Mouse (Mus musculus) heart, embryonic 10.5 days (tissue): ENCODE results near the gene Vrk2. TPM values are rescaled to one million over a fixed set of nuclear protein-coding genes. Genes with fewer than 3 reads are reported as not detected.
A peak's percentile ranks its signal among the peaks of the same experiment; 100 is the strongest.

Experiments
- DNase-seq: peaks from one replicate; pipeline ENCODE4 v3.0.0-alpha.2; 2017; ENCODE audit warnings: low spot score
- H3K27ac ChIP-seq: fragments of 300-500 bp; sonication (generic); 2 replicates; pipeline ENCODE4 v1.5.1; 2016; ENCODE audit warnings: mild to moderate bottlenecking
- H3K27me3 ChIP-seq: fragments of 300-500 bp; sonication (generic); 2 replicates; pipeline ENCODE4 v1.6.1; 2016; ENCODE audit warnings: mild to moderate bottlenecking; ENCODE audit not compliant: poor library complexity, insufficient read depth, severe bottlenecking
- H3K36me3 ChIP-seq: fragments of 300-500 bp; sonication (generic); 2 replicates; pipeline ENCODE4 v1.6.1; 2016; ENCODE audit warnings: mild to moderate bottlenecking, moderate library complexity
- H3K4me1 ChIP-seq: fragments of 300-500 bp; sonication (generic); 2 replicates; pipeline ENCODE4 v1.6.1; 2016; ENCODE audit warnings: mild to moderate bottlenecking
- H3K4me3 ChIP-seq: fragments of 300-500 bp; sonication (generic); 2 replicates; pipeline ENCODE4 v1.5.1; 2016; ENCODE audit warnings: mild to moderate bottlenecking, moderate library complexity
- H3K9me3 ChIP-seq: fragments of 300-500 bp; sonication (generic); 2 replicates; pipeline ENCODE4 v1.6.1; 2016; ENCODE audit warnings: mild to moderate bottlenecking, moderate library complexity
- WGBS: fragments of 180-500 bp; shearing (Covaris S2); methylation state at CpG from one replicate; pipeline ENCODE4 v1.1.7; 2016; 5-methylcytosine and 5-hydroxymethylcytosine counted together
- polyA plus RNA-seq: library from polyadenylated mRNA; unstranded; fragments of >200 nt; fragmentation: Nextera tagmentation; extraction: Ambion mirVana; gene quantifications from 2 replicates; pipeline ENCODE4 v1.2.1, GENCODE M21; 2016

Gene Vrk2
- polyA plus RNA-seq, 1 experiment from 2014 or later, result 18.8 TPM

DNA sequence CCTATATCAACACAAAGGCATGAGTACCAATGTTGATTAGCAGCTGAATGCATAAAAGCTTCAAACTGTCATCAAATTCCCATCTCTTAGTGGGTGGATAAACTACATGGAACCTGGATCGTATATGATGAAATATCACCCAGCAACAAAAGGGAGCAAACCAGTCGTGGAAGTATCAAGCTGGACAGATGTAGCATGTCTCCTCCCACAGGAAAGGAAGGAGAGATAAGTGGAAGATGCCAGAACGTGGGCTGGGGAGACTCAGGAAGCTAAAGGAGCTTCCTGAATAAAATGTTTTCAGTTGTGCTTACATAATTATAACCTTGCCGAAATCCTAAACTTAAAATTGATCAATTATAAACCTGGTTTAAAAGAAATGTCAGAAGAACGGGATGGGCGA, 3.3 kb upstream of the Vrk2 start:
- H3K4me1 ChIP-seq, result peaks cover 6% of the 10 kb centered on the region
- H3K9me3 ChIP-seq, result no peaks in the 10 kb centered on the region
- WGBS, result 62% methylated on average over 6 of the region's 6 CpGs
- no peaks in the 10 kb centered on the region for H3K36me3 ChIP-seq
- DNase-seq, result no peak
- no peak overlapping the region for H3K4me3 ChIP-seq
- no peaks in the 10 kb centered on the region for H3K27me3 ChIP-seq
- H3K27ac ChIP-seq, result no peak overlapping the region

DNA sequence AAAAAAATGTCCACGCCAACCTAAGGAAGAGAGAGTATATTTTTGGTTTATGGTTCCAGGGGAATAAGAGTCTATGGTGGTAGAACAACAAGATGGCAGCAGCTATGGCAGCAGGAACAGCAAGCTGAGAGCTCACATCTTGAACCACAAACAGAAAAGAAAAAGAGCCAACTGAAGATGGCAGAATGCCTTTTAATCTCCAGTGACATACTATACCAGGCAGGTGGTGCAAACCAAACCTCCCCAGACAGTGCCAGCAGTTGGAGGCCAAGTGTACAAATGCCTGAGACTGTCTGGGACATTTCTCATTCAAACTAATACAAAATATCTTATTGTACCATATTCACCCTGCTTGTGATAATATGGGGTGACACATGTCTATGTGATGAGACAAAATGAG, 2.4 kb upstream of the Vrk2 start:
- Histone ChIP-seq H3K27ac (no peak overlapping the region), H3K36me3 (no peaks in the 10 kb centered on the region), H3K27me3 (no peaks in the 10 kb centered on the region), H3K4me1 (peaks cover 6% of the 10 kb centered on the region), H3K9me3 (no peaks in the 10 kb centered on the region), H3K4me3 (no peak overlapping the region)
- DNase-seq, result no peak
- WGBS, result 86% methylated on average over 1 of the region's 1 CpGs

- H3K27me3 ChIP-seq, result no peaks in the 10 kb centered on the region
- DNase-seq, result no peak
- WGBS, result 82% methylated on average over 1 of the region's 1 CpGs
- no peak overlapping the region for H3K27ac ChIP-seq
- H3K4me3 ChIP-seq, result no peak overlapping the region
- no peaks in the 10 kb centered on the region for H3K36me3 ChIP-seq
- peaks cover 6% of the 10 kb centered on the region for H3K4me1 ChIP-seq
- no peaks in the 10 kb centered on the region for H3K9me3 ChIP-seq
Observed at GRCm38 (mm10) chr11:26594487-26594886, 688 bp upstream of the Vrk2 start.

GRCm38 (mm10) chr11:26592395-26593053, 1.3 kb downstream of the Vrk2 start:
- peak overlapping the region; percentile 95 for H3K27ac ChIP-seq
- peak overlapping the region; percentile 88 for H3K4me3 ChIP-seq
- H3K36me3 ChIP-seq, result no peaks in the 10 kb centered on the region
- H3K9me3 ChIP-seq, result no peaks in the 10 kb centered on the region
- WGBS, result 26% methylated on average over 6 of the region's 6 CpGs
- no peak for DNase-seq
- H3K27me3 ChIP-seq, result no peaks in the 10 kb centered on the region
- peaks cover 6% of the 10 kb centered on the region for H3K4me1 ChIP-seq

DNA sequence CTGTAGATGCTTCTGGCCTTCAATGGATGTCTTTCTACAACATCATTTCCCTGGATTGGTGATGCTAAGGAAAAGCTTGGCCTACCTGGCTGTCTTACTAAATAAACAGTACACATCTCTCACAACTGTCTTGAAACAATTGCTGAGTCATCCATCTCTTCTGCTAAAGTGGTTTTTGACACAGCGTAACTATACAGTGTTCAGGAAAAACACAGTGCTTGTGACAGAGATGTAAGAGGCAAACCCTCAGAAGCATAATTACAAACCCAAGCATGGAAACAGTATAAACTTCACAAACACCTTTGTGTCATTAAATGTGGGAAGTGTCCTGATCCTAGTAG, 6.6 kb downstream of the Vrk2 start:
- Histone ChIP-seq H3K4me1 (no peaks in the 10 kb centered on the region), H3K4me3 (no peak overlapping the region), H3K27me3 (no peaks in the 10 kb centered on the region), H3K9me3 (no peaks in the 10 kb centered on the region), H3K36me3 (no peaks in the 10 kb centered on the region), H3K27ac (no peak overlapping the region)
- no peak for DNase-seq
- 96% methylated on average over 1 of the region's 1 CpGs for WGBS

DNA sequence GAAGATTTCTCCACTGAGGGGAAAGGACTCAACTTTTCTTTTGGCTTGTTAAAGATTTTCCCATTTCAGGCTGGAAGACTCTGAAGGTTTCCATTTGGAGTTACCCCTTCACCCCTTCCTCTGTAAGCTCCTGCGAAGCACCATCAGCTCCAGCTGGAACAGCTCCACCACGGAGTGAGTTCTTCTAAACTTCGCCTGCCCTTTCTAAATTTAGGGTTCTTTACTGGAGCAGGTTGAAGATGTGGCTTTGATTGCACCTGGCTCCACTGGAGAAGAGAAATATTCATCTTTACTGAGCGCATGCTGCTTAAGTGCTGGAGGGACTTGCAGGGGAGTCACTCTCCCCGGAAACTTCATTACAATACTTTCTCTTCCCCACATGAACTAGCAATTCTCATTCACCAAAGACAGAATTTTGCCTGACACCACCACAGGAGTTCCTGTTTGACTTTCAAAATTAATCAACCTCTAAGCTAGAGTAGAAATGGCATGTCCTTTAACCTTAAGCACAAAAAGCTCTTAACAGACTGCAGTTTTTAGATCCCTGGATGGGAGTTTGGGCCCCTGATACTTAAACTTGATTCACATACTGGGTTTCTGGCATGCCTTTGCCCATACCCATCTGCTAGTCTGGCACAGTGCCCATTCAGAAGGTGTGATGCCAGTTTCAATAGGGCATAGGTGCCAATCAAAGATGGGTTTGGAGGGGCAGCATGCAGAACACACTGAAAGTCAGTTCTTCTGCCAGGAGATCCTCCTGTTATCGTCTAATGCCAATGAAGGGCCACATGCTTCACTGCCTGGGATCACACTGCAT, 7.2 kb downstream of the Vrk2 start:
- no peaks in the 10 kb centered on the region for H3K9me3 ChIP-seq
- WGBS, result 78% methylated on average over 6 of the region's 6 CpGs
- no peaks in the 10 kb centered on the region for H3K4me1 ChIP-seq
- H3K36me3 ChIP-seq, result no peaks in the 10 kb centered on the region
- H3K4me3 ChIP-seq, result no peak overlapping the region
- no peaks in the 10 kb centered on the region for H3K27me3 ChIP-seq
- no peak for DNase-seq
- H3K27ac ChIP-seq, result no peak overlapping the region

DNA sequence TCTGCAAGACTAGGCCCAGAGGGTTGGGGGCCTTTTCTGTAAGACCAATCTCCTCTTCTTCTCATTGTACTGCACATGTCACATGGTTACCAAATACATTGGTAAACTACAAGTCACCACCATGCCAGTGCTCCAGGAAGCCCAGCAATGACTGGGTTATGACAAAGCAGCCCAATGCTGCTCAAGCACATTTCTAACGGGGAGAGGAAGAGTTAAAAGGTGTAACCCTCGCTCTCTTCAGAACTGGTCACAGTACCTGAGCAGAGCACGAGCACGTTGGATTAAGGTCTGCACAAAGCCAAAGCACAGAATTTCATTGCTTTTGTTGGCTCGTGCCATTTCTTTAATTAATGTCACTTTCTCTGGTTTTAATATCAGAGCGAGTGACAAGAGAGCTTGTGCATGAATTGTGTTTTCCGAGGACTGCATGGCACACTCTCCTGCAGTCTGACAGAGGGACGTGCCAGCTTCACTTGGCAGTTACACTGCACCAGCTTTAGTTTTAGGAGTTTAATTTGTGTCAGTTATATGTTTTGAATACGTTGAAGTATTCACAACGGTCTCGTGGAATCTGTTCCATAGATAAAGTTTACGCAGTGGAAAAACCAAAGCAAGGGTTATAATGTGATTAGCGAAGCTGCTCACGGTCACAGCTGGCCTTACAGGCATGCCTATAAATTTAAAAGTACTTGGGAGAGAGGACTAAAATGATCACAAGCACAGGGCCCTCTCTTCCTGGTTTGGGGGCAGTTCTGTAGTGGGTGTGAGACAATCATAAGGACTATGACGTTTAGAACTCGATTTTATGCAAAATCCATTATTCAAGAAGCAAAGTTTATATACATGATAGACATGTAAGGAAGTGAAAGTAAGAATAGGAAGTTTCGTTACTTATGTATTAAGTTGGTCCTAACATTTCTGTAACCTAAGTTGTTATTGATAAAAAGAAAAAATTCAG, 8.1 kb downstream of the Vrk2 start:
- WGBS, result 87% methylated on average over 17 of the region's 17 CpGs
- Histone ChIP-seq H3K36me3 (no peaks in the 10 kb centered on the region), H3K4me1 (no peaks in the 10 kb centered on the region), H3K4me3 (no peak overlapping the region), H3K27ac (no peak overlapping the region), H3K9me3 (no peaks in the 10 kb centered on the region), H3K27me3 (no peaks in the 10 kb centered on the region)
- DNase-seq, result no peak

GRCm38 (mm10) chr11:26551551-26551950, 42.2 kb downstream of the Vrk2 start:
- 76% methylated on average over 3 of the region's 3 CpGs for WGBS
- no peaks in the 10 kb centered on the region for H3K4me1 ChIP-seq
- H3K27me3 ChIP-seq, result no peaks in the 10 kb centered on the region
- no peak for DNase-seq
- H3K27ac ChIP-seq, result no peak overlapping the region
- H3K9me3 ChIP-seq, result no peaks in the 10 kb centered on the region
- peaks cover 3% of the 10 kb centered on the region; the same call in 1 of the 2 replicates for H3K36me3 ChIP-seq
- H3K4me3 ChIP-seq, result no peak overlapping the region

DNA sequence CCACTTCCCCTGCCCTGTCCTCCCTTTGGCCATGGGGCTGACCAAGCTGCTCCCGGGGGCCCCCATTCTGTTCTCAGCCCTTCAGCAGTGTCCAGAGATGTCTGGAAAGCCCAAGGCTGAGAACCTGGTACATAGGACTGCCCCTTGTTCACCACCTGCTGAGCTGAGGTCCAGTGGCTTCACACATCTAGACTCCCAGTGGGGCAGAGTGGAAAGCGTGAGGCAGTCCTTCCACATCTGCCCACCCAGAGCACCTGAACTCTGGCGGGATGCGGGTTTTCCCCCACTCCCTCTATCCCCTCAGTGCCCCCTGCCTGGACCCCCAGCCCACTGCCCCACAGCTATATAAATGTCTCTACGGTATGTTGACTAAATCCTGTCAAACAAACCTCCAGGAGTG, 56.0 kb downstream of the Vrk2 start:
- no peaks in the 10 kb centered on the region for H3K36me3 ChIP-seq
- H3K4me1 ChIP-seq, result no peaks in the 10 kb centered on the region
- no peak overlapping the region for H3K4me3 ChIP-seq
- no peaks in the 10 kb centered on the region for H3K27me3 ChIP-seq
- WGBS, result 90% methylated on average over 5 of the region's 5 CpGs
- DNase-seq, result peak; percentile 73
- H3K9me3 ChIP-seq, result no peaks in the 10 kb centered on the region
- no peak overlapping the region for H3K27ac ChIP-seq

GRCm38 (mm10) chr11:26533828-26534119, 60.0 kb downstream of the Vrk2 start:
- Histone ChIP-seq H3K36me3 (no peaks in the 10 kb centered on the region), H3K9me3 (no peaks in the 10 kb centered on the region), H3K4me1 (no peaks in the 10 kb centered on the region), H3K27me3 (no peaks in the 10 kb centered on the region), H3K4me3 (no peak overlapping the region), H3K27ac (no peak overlapping the region)
- DNase-seq, result no peak

- no peak overlapping the region for H3K27ac ChIP-seq
- WGBS, result 81% methylated on average over 5 of the region's 5 CpGs
- no peaks in the 10 kb centered on the region for H3K36me3 ChIP-seq
- H3K9me3 ChIP-seq, result no peaks in the 10 kb centered on the region
- H3K4me3 ChIP-seq, result no peak overlapping the region
- DNase-seq, result no peak
- no peaks in the 10 kb centered on the region for H3K4me1 ChIP-seq
- no peaks in the 10 kb centered on the region for H3K27me3 ChIP-seq
Observed at GRCm38 (mm10) chr11:26532994-26533827, 60.6 kb downstream of the Vrk2 start.

GRCm38 (mm10) chr11:26526861-26527260, 66.9 kb downstream of the Vrk2 start:
- no peak for DNase-seq
- Histone ChIP-seq H3K36me3 (peaks cover 8% of the 10 kb centered on the region; the same call in 1 of the 2 replicates), H3K27me3 (no peaks in the 10 kb centered on the region), H3K4me1 (no peaks in the 10 kb centered on the region), H3K4me3 (no peak overlapping the region), H3K27ac (no peak overlapping the region), H3K9me3 (no peaks in the 10 kb centered on the region)
- 86% methylated on average over 2 of the region's 2 CpGs for WGBS
